Mouse (Mus musculus) heart, adult 2 months (tissue): ENCODE results near the gene Cpa5.

ENCODE experiments used
- CTCF ChIP-seq: fragments of 200-600 bp; IDR thresholded peaks from 2 replicates; pipeline ENCODE4 v1.8.1; 2022; ENCODE audit warnings: antibody characterized with exemption, mild to moderate bottlenecking, moderate library complexity
- EP300 ChIP-seq: fragments of 200-500 bp; IDR thresholded peaks from 2 replicates; pipeline ENCODE4 v1.6.1; 2011; ENCODE audit warnings: low read depth, low read length, control low read depth; ENCODE audit not compliant: insufficient read depth

- TF ChIP-seq EP300 (no peak), CTCF (no peak)
Measured at GRCm38 (mm10) chr6:30638674-30639268, 28.0 kb downstream of the Cpa5 start, which contains the start of gene Cpa1.
